Mouse (Mus musculus) layer of hippocampus, adult 9-10 months (tissue): ENCODE results near the gene Erich4.
"Not testable (repeated sequence)": the region's sequence is repeated elsewhere in the genome, so short reads cannot be mapped to it uniquely, and the experiment has no call there.

ENCODE experiments used
- DNase-seq: peaks from one replicate; pipeline ENCODE4 v3.0.0; 2022; ENCODE audit warnings: low spot score

Erich4 gene

DNA sequence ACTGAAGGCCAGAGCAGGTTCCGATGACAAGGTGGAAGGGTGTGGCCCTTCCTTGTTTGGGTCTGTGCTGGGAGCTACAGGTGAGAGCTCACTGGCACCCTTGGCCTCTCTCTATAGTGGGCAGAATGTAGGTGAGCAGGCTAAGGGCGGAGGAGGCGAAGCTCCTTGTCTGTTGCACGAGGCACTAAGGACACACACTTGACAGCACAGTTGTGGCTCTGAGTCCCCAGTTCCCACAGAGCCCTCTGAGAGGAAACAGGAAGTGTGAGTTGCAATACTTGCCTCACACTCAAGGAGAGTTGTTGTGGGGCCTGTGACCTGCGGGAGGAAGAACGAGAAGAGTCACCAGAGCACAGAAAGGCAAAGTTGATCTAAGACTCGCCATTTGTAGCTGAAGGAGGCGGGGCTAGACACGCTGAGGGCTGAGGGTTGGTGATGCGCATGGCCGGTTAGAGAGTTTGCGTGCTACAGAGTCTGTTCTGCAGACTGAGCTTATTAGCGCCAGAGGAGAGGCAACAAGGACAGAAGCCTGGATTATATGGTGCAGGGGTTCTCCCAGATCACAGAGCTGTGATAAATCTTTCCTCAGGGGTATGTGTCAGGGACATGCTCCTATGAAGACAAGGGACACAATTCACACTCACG is 38.8 kb downstream of the Erich4 start:
- not testable (repeated sequence) for DNase-seq

GRCm38 (mm10) chr7:25576308-25576707 is 39.4 kb downstream of the Erich4 start:
- DNase-seq = not testable (repeated sequence)

DNA sequence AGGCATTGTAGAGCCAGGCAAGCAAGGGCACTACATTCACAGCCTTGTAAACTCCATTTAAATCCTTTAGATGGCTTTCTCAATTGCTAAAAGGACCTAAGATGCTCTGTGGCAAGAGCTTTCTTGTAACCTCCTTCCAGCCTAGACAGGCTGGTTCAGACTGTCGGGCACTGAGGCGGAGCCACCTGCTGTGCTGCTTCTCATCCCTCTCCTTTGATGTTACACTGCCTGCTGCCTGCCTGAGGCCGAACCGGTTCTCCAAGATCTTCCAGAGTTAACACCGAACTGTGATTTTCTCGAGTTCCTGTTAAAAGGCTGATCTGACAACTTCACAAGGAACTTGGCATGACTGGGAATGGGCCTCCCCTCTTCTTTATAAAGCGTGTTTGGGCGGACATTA is 39.8 kb downstream of the Erich4 start:
- no peak for DNase-seq

DNA sequence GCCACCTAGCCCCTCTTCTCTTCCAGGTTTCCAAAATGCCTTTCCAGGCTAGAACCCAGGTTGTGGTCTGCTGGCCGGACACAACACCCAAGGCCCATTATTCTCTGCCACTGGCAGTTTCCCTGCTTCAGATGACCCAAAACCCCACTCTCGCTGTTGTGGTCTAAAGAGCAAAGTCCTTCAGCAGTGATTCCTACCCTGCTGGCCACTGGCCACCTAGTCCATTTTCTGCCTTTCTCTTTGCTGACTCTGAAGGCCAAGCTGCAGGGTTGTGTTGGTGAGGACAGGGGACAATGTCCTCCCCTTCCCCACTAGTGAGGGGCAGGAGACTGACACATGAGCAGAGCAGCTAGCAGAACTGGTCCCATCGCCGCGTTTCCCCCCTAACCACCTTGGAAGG is 40.6 kb downstream of the Erich4 start:
- no peak for DNase-seq

GRCm38 (mm10) chr7:25573806-25574205 is 41.9 kb downstream of the Erich4 start:
- DNase-seq = not testable (repeated sequence)

DNA sequence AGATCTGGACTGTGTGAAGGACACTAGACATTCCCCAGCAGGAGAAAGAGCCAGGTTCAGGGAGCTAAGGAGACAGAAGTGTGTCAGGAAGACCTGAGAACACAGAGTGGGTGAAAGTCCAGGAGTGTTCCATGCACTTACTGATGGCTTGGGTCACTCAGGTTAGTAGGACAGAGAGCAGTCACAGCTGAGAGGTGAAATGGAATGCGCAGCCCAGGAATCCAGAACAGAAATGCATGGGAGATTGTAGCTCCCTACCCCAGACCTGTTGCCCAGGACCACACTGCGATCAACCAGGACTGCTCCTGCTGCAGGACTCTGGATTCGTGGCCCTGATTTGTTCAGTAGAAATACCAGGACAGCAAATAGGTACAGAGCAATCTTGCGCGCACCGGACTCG is 47.0 kb downstream of the Erich4 start:
- no peak for DNase-seq
